Mouse (Mus musculus) thymus, postnatal 25 days (tissue): ENCODE measurements around the gene Abcc12.

Experiments
- DNase-seq: peaks from one replicate; pipeline ENCODE4 v3.0.0; 2022

Abcc12 gene

GRCm38 (mm10) chr8:86501341-86501740 is 79.1 kb downstream of the Abcc12 start:
- no peak for DNase-seq

- no peak for DNase-seq
These were observed 85.4 kb downstream of the Abcc12 start for GRCm38 (mm10) chr8:86495056-86495455.

GRCm38 (mm10) chr8:86493841-86494240 is 86.6 kb downstream of the Abcc12 start:
- no peak for DNase-seq

- no peak for DNase-seq
These were observed 95.1 kb downstream of the Abcc12 start for GRCm38 (mm10) chr8:86485411-86485810.

- DNase-seq, result no peak
These were observed 96.2 kb downstream of the Abcc12 start for GRCm38 (mm10) chr8:86484244-86484643.

- no peak for DNase-seq
These were observed 98.4 kb downstream of the Abcc12 start for GRCm38 (mm10) chr8:86482116-86482515.

GRCm38 (mm10) chr8:86475711-86476438 is 104.6 kb downstream of the Abcc12 start:
- DNase-seq, result no peak

GRCm38 (mm10) chr8:86474461-86474860 is 106.0 kb downstream of the Abcc12 start:
- no peak for DNase-seq

- no peak for DNase-seq
These were observed 107.4 kb downstream of the Abcc12 start for GRCm38 (mm10) chr8:86473121-86473520.

GRCm38 (mm10) chr8:86470717-86471116 is 109.8 kb downstream of the Abcc12 start:
- no peak for DNase-seq

- no peak for DNase-seq
These were observed 117.3 kb downstream of the Abcc12 start for GRCm38 (mm10) chr8:86463215-86463614.

GRCm38 (mm10) chr8:86460372-86460771 is 120.1 kb downstream of the Abcc12 start:
- no peak for DNase-seq

- DNase-seq, result no peak
These were observed 126.6 kb downstream of the Abcc12 start for GRCm38 (mm10) chr8:86453697-86454480.

- no peak for DNase-seq
These were observed 130.5 kb downstream of the Abcc12 start for GRCm38 (mm10) chr8:86449870-86450515.

- DNase-seq, result no peak
These were observed 135.0 kb downstream of the Abcc12 start for GRCm38 (mm10) chr8:86445516-86445915.

GRCm38 (mm10) chr8:86443744-86444143 is 136.7 kb downstream of the Abcc12 start:
- DNase-seq, result no peak

- DNase-seq, result no peak
These were observed 141.5 kb downstream of the Abcc12 start for GRCm38 (mm10) chr8:86438983-86439299.

- DNase-seq, result no peak
These were observed 142.1 kb downstream of the Abcc12 start for GRCm38 (mm10) chr8:86438133-86438982.

GRCm38 (mm10) chr8:86437418-86437817 is 143.1 kb downstream of the Abcc12 start:
- DNase-seq, result no peak
